Mouse (Mus musculus) forebrain, embryonic 16.5 days (tissue): ENCODE measurements around the gene Rlf. TPM values are rescaled to one million over a fixed set of nuclear protein-coding genes. Genes with fewer than 3 reads are reported as not detected.
A peak's percentile ranks its signal among the peaks of the same experiment; 100 is the strongest.
"Not testable (repeated sequence)": the region's sequence is repeated elsewhere in the genome, so short reads cannot be mapped to it uniquely, and the experiment has no call there.

Experiments
- ATAC-seq: fragments of 200-750 bp; cut with Nextera tagmentation; 2 replicates; pipeline ENCODE4 v1.8.0; 2017; ENCODE audit warnings: mild to moderate bottlenecking, moderate library complexity
- H3K27ac ChIP-seq: fragments of 300-500 bp; sonication (generic); 2 replicates; pipeline ENCODE4 v1.5.1; 2014; ENCODE audit warnings: low read length, control low read depth
- H3K27me3 ChIP-seq: fragments of 300-500 bp; sonication (generic); replicated peaks from 2 replicates; pipeline ENCODE4 v1.6.1; 2014; ENCODE audit warnings: low read length; ENCODE audit not compliant: control insufficient read depth, insufficient read depth
- H3K36me3 ChIP-seq: fragments of 300-500 bp; sonication (generic); 2 replicates; pipeline ENCODE4 v1.6.1; 2014; ENCODE audit not compliant: control insufficient read depth, insufficient read depth
- H3K4me1 ChIP-seq: fragments of 300-500 bp; sonication (generic); replicated peaks from 2 replicates; pipeline ENCODE4 v1.6.1; 2014; ENCODE audit warnings: low read length; ENCODE audit not compliant: control insufficient read depth, insufficient read depth
- H3K4me2 ChIP-seq: fragments of 300-500 bp; sonication (generic); 2 replicates; pipeline ENCODE4 v1.6.1; 2014; ENCODE audit warnings: mild to moderate bottlenecking, low read length, control low read depth
- H3K4me3 ChIP-seq: fragments of 300-500 bp; sonication (generic); replicated peaks from 2 replicates; pipeline ENCODE4 v1.5.1; 2014; ENCODE audit warnings: mild to moderate bottlenecking, low read length, control low read depth
- H3K9ac ChIP-seq: fragments of 300-500 bp; sonication (generic); replicated peaks from 2 replicates; pipeline ENCODE4 v1.6.1; 2014; ENCODE audit warnings: low read depth, low read length, control low read depth
- H3K9me3 ChIP-seq: fragments of 300-500 bp; sonication (generic); 2 replicates; pipeline ENCODE4 v1.6.1; 2016; ENCODE audit warnings: low read length; ENCODE audit not compliant: control insufficient read depth
- WGBS: fragments of 180-500 bp; shearing (Covaris S2); extraction: QIAGEN DNeasy Blood & Tissue Kit; methylation state at CpG from one replicate; pipeline ENCODE4 v1.1.7; 2014; 5-methylcytosine and 5-hydroxymethylcytosine counted together
- polyA plus RNA-seq: library from polyadenylated mRNA; unstranded; fragments of >200 nt; fragmentation: Nextera tagmentation; extraction: Ambion mirVana; gene quantifications from 2 replicates; pipeline ENCODE4 v1.2.1, GENCODE M21; 2015

Rlf gene
- polyA plus RNA-seq, 1 experiment from 2014 or later = 34.9 TPM

- ATAC-seq = no peak
- no peak overlapping the region for H3K27ac ChIP-seq
- no peak overlapping the region for H3K9ac ChIP-seq
- H3K36me3 ChIP-seq = no peaks in the 10 kb centered on the region
- H3K27me3 ChIP-seq = no peaks in the 10 kb centered on the region
- no peaks in the 10 kb centered on the region for H3K9me3 ChIP-seq
- H3K4me2 ChIP-seq = no peak overlapping the region
- 93% methylated on average over 2 of the region's 2 CpGs for WGBS
- no peak overlapping the region for H3K4me3 ChIP-seq
- H3K4me1 ChIP-seq = no peaks in the 10 kb centered on the region
Measured at GRCm38 (mm10) chr4:121192306-121192705, 22.6 kb downstream of the Rlf start.

GRCm38 (mm10) chr4:121189341-121189740 is 25.5 kb downstream of the Rlf start:
- 92% methylated on average over 3 of the region's 3 CpGs for WGBS
- no peak for ATAC-seq

GRCm38 (mm10) chr4:121179669-121180068 is 35.2 kb downstream of the Rlf start:
- no peak overlapping the region for H3K4me3 ChIP-seq
- H3K27ac ChIP-seq = no peak overlapping the region
- H3K9me3 ChIP-seq = peaks cover 5% of the 10 kb centered on the region; the same call in 1 of the 2 replicates
- no peak for ATAC-seq
- peaks cover 12% of the 10 kb centered on the region for H3K36me3 ChIP-seq
- H3K9ac ChIP-seq = no peak overlapping the region
- 94% methylated on average over 3 of the region's 3 CpGs for WGBS
- no peak overlapping the region for H3K4me2 ChIP-seq
- H3K4me1 ChIP-seq = no peaks in the 10 kb centered on the region
- no peaks in the 10 kb centered on the region for H3K27me3 ChIP-seq

More at GRCm38 (mm10) chr4:121189341-121189740, 25.5 kb downstream of the Rlf start:
- Histone ChIP-seq H3K9ac (no peak overlapping the region), H3K9me3 (no peaks in the 10 kb centered on the region), H3K4me1 (no peaks in the 10 kb centered on the region), H3K27ac (no peak overlapping the region), H3K4me3 (no peak overlapping the region), H3K4me2 (no peak overlapping the region), H3K36me3 (peaks cover 3% of the 10 kb centered on the region; the same call in 1 of the 2 replicates), H3K27me3 (no peaks in the 10 kb centered on the region)

GRCm38 (mm10) chr4:121167656-121168055 is 47.2 kb downstream of the Rlf start:
- Histone ChIP-seq H3K9ac (no peak overlapping the region), H3K4me2 (no peak overlapping the region), H3K27me3 (no peaks in the 10 kb centered on the region), H3K4me1 (no peaks in the 10 kb centered on the region), H3K27ac (no peak overlapping the region), H3K4me3 (no peak overlapping the region), H3K9me3 (no peaks in the 10 kb centered on the region), H3K36me3 (peaks cover 30% of the 10 kb centered on the region)
- no peak for ATAC-seq
- WGBS = 93% methylated on average over 2 of the region's 2 CpGs

GRCm38 (mm10) chr4:121166697-121167096 is 48.2 kb downstream of the Rlf start:
- H3K4me2 ChIP-seq, H3K9me3 ChIP-seq, H3K4me1 ChIP-seq, H3K9ac ChIP-seq, H3K27me3 ChIP-seq, ATAC-seq, H3K27ac ChIP-seq, H3K4me3 ChIP-seq: not testable (repeated sequence)
- peaks cover 29% of the 10 kb centered on the region for H3K36me3 ChIP-seq
- WGBS = 90% methylated on average over 3 of the region's 5 CpGs

GRCm38 (mm10) chr4:121163501-121164030 is 51.3 kb downstream of the Rlf start:
- no peak overlapping the region for H3K4me3 ChIP-seq
- H3K27me3 ChIP-seq = no peaks in the 10 kb centered on the region
- ATAC-seq = no peak
- no peak overlapping the region for H3K27ac ChIP-seq
- H3K9me3 ChIP-seq = no peaks in the 10 kb centered on the region
- H3K9ac ChIP-seq = no peak overlapping the region
- H3K4me2 ChIP-seq = no peak overlapping the region
- H3K4me1 ChIP-seq = no peaks in the 10 kb centered on the region
- WGBS = 98% methylated on average over 2 of the region's 2 CpGs
- peaks cover 10% of the 10 kb centered on the region for H3K36me3 ChIP-seq

- WGBS = 90% methylated on average over 2 of the region's 2 CpGs
- no peak within 1 kb of the TSS for H3K27ac ChIP-seq
- no peak for ATAC-seq
Measured at GRCm38 (mm10) chr4:121109126-121109525, 105.8 kb downstream of the Rlf start, which contains the start of gene Tmco2. Gene Tmco2, minus strand, starts transcription at chr4:121109226.

GRCm38 (mm10) chr4:121103304-121103703 is 111.6 kb downstream of the Rlf start:
- H3K4me3 ChIP-seq = no peak overlapping the region
- H3K9me3 ChIP-seq = no peaks in the 10 kb centered on the region
- H3K36me3 ChIP-seq = no peaks in the 10 kb centered on the region
- H3K27ac ChIP-seq = no peak overlapping the region
- H3K4me2 ChIP-seq = no peak overlapping the region
- 0 out of 2 replicates have a peak, but pooled peaks cover 3% of the 10 kb centered on the region for H3K4me1 ChIP-seq
- H3K27me3 ChIP-seq = no peaks in the 10 kb centered on the region
- H3K9ac ChIP-seq = no peak overlapping the region
- 86% methylated on average over 4 of the region's 4 CpGs for WGBS
- no peak for ATAC-seq

More at GRCm38 (mm10) chr4:121109126-121109525, 105.8 kb downstream of the Rlf start, which contains the start of gene Tmco2:
- H3K9ac ChIP-seq = no peak within 1 kb of the TSS
- H3K9me3 ChIP-seq = no peaks in the 10 kb centered on the region
- H3K4me2 ChIP-seq = no peak within 1 kb of the TSS
- H3K27me3 ChIP-seq = no peaks in the 10 kb centered on the region
- no peaks in the 10 kb centered on the region for H3K36me3 ChIP-seq
- H3K4me1 ChIP-seq = no peaks in the 10 kb centered on the region
- no peak within 1 kb of the TSS for H3K4me3 ChIP-seq

- H3K27me3 ChIP-seq = no peaks in the 10 kb centered on the region
- H3K27ac ChIP-seq = peak within 1 kb of the TSS; percentile 62
- peak within 1 kb of the TSS; percentile 76 for H3K9ac ChIP-seq
- peak; percentile 96 for ATAC-seq
- peak within 1 kb of the TSS; percentile 86 for H3K4me3 ChIP-seq
- H3K36me3 ChIP-seq = peaks cover 11% of the 10 kb centered on the region
- H3K4me2 ChIP-seq = peak within 1 kb of the TSS; percentile 67
- under 1% methylated on average over 39 of the region's 39 CpGs for WGBS
- H3K9me3 ChIP-seq = no peaks in the 10 kb centered on the region
- H3K4me1 ChIP-seq = peaks cover 13% of the 10 kb centered on the region
Measured at GRCm38 (mm10) chr4:121097650-121098378, 117.1 kb downstream of the Rlf start, which contains the start of gene Zmpste24. Gene Zmpste24, minus strand, starts transcription at chr4:121098241.
